19 mouse cellular contexts compared by ENCODE assay signal in the genomic region with DNA sequence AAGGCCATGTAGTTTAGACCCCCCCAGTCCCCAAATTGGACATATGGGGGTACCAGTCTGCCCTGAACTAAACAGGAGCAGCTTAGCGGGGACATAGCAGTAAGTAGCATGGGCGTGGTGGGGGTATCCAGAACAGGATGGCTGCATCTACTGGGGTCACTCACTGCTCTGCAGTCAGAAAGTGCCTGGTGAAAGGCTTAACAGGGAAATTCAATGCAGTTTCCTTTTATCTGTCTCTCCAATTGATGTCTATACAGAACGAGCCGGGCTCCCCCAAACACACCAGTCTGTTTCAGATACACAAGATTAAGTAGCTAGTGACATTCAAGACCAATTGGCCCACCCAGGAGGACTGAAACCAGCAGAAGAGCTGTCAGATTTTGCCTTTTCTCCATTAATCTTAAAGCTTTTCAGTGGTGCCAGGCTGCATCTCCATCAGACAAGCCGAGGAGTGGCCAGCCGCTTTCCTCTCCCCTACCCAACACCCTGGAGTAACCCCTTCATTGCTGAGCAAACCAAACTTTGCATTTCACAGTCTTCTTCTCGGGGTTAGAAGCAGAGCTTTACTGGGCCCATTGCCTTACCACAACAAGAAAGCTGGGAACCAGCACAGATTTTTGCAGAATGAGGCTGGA.
DNase-seq lines count a peak whose midpoint lies in the region; ATAC-seq and TF ChIP-seq lines count a peak whose summit lies in the region.
"Had no signal": no experiment of that assay in that cellular context is flagged by ENCODE, and none has a peak within 500 bp of the region (broad histone marks: within the 10 kb centered on the region; RNA-seq: fewer than 3 reads in every experiment).

No protein-coding gene starts in this region.

- TF ChIP-seq CTCF in midbrain, postnatal 0 days (IDR thresholded peaks at IDR 0.05), result no peak
- TF ChIP-seq CTCF in left cerebral cortex, adult 2 months (IDR thresholded peaks at IDR 0.05), result no peak

- H3K9me3 ChIP-seq in hindbrain, embryonic 12.5 days (replicated peaks), result no peaks in the 10 kb centered on the region
- no peaks in the 10 kb centered on the region for H3K9me3 ChIP-seq in hindbrain, embryonic 11.5 days (ENCODE audit: control insufficient read depth, low read length)
- H3K9me3 ChIP-seq in midbrain, postnatal 0 days (ENCODE audit: low read length), result no peaks in the 10 kb centered on the region
- H3K9me3 ChIP-seq in midbrain, embryonic 14.5 days (ENCODE audit: control insufficient read depth, low read length), result no peaks in the 10 kb centered on the region
- H3K9me3 ChIP-seq in hindbrain, embryonic 16.5 days (ENCODE audit: control insufficient read depth, low read length), result no peaks in the 10 kb centered on the region
- H3K9me3 ChIP-seq: embryonic facial prominence, embryonic 10.5 days; forebrain, embryonic 13.5 days; heart, embryonic 13.5 days had no signal

- no peak for DNase-seq in hindbrain, embryonic 11.5 days (ENCODE audit: low spot score)
- DNase-seq in midbrain, postnatal 0 days (ENCODE audit: low spot score), result peak; percentile 17
- DNase-seq in midbrain, embryonic 14.5 days, result no peak
- peak; percentile 16 for DNase-seq in embryo, embryonic 11 days
- DNase-seq in left cerebral cortex, adult 18-20 months (ENCODE audit: low spot score in 2 of 2), result no peak
- DNase-seq in left cerebral cortex, adult 2 months (ENCODE audit: extremely low spot score in 1 of 2, low spot score in 2 of 2), result no peak
- DNase-seq: adrenal gland, adult 8-10 months; adrenal gland, postnatal 36 days; cerebellum, adult 2 months; cerebellum, postnatal 10 days; forebrain, postnatal 0 days; gastrocnemius, postnatal 14 days; heart, postnatal 36 days had no signal

- no peaks in the 10 kb centered on the region for H3K4me1 ChIP-seq in hindbrain, embryonic 12.5 days
- H3K4me1 ChIP-seq in hindbrain, embryonic 11.5 days (replicated peaks; ENCODE audit: control insufficient read depth, insufficient read depth, low read length), result no peaks in the 10 kb centered on the region
- no peaks in the 10 kb centered on the region for H3K4me1 ChIP-seq in midbrain, postnatal 0 days (ENCODE audit: insufficient read depth, low read length)
- H3K4me1 ChIP-seq in midbrain, embryonic 14.5 days (ENCODE audit: control insufficient read depth, insufficient read depth, low read length), result no peaks in the 10 kb centered on the region
- H3K4me1 ChIP-seq in hindbrain, embryonic 16.5 days (ENCODE audit: control insufficient read depth, insufficient read depth, low read depth, low read length), result no peaks in the 10 kb centered on the region
- H3K4me1 ChIP-seq: forebrain, embryonic 13.5 days had no signal

- H3K27ac ChIP-seq in hindbrain, embryonic 12.5 days, result no peak overlapping the region
- H3K27ac ChIP-seq in hindbrain, embryonic 11.5 days (ENCODE audit: low read depth, low read length), result no peak overlapping the region
- H3K27ac ChIP-seq in midbrain, postnatal 0 days (ENCODE audit: low read depth, low read length), result no peak overlapping the region
- no peak overlapping the region for H3K27ac ChIP-seq in midbrain, embryonic 14.5 days (replicated peaks; ENCODE audit: low read depth, low read length)
- no peak overlapping the region for H3K27ac ChIP-seq in hindbrain, embryonic 16.5 days (ENCODE audit: low read depth, low read length)
- no peak overlapping the region for H3K27ac ChIP-seq in left cerebral cortex, adult 2 months
- H3K27ac ChIP-seq: embryonic facial prominence, embryonic 10.5 days; forebrain, embryonic 13.5 days; heart, embryonic 13.5 days had no signal

- H3K9ac ChIP-seq in hindbrain, embryonic 12.5 days, result no peak overlapping the region
- no peak overlapping the region for H3K9ac ChIP-seq in hindbrain, embryonic 11.5 days (ENCODE audit: low read depth, low read length)
- no peak overlapping the region for H3K9ac ChIP-seq in midbrain, postnatal 0 days (replicated peaks; ENCODE audit: low read length, poor library complexity, severe bottlenecking)
- no peak overlapping the region for H3K9ac ChIP-seq in midbrain, embryonic 14.5 days (replicated peaks; ENCODE audit: low read length)
- H3K9ac ChIP-seq in hindbrain, embryonic 16.5 days (ENCODE audit: low read depth, low read length), result no peak overlapping the region
- H3K9ac ChIP-seq: forebrain, embryonic 13.5 days; forebrain, postnatal 0 days; heart, embryonic 13.5 days had no signal

- WGBS in hindbrain, embryonic 12.5 days, result 42% methylated on average over 7 of the region's 7 CpGs
- WGBS in hindbrain, embryonic 11.5 days, result 51% methylated on average over 7 of the region's 7 CpGs
- 43% methylated on average over 7 of the region's 7 CpGs for WGBS in midbrain, postnatal 0 days
- 31% methylated on average over 7 of the region's 7 CpGs for WGBS in midbrain, embryonic 14.5 days
- 50% methylated on average over 7 of the region's 7 CpGs for WGBS in hindbrain, embryonic 16.5 days

- peaks cover 2% of the 10 kb centered on the region; the same call in 1 of the 2 replicates for H3K27me3 ChIP-seq in hindbrain, embryonic 12.5 days
- no peaks in the 10 kb centered on the region for H3K27me3 ChIP-seq in hindbrain, embryonic 11.5 days (ENCODE audit: control insufficient read depth, insufficient read depth, low read length)
- no peaks in the 10 kb centered on the region for H3K27me3 ChIP-seq in midbrain, postnatal 0 days (ENCODE audit: insufficient read depth, low read length)
- H3K27me3 ChIP-seq in midbrain, embryonic 14.5 days (ENCODE audit: control insufficient read depth, insufficient read depth, low read length), result no peaks in the 10 kb centered on the region
- no peaks in the 10 kb centered on the region for H3K27me3 ChIP-seq in hindbrain, embryonic 16.5 days (replicated peaks; ENCODE audit: control insufficient read depth, insufficient read depth, low read length)
- H3K27me3 ChIP-seq: forebrain, embryonic 13.5 days; heart, embryonic 13.5 days had no signal

- peak; percentile 18; the same call in 1 of the 2 replicates for ATAC-seq in hindbrain, embryonic 12.5 days (ENCODE audit: low FRiP score)
- ATAC-seq in hindbrain, embryonic 11.5 days (ENCODE audit: low FRiP score), result no peak
- ATAC-seq in midbrain, postnatal 0 days (ENCODE audit: low FRiP score), result no peak
- ATAC-seq in midbrain, embryonic 14.5 days (ENCODE audit: low FRiP score, low TSS enrichment), result no peak
- peak; percentile 77 for ATAC-seq in hindbrain, embryonic 16.5 days
- ATAC-seq: forebrain, embryonic 13.5 days; forebrain, postnatal 0 days; intestine, embryonic 16.5 days had no signal

- H3K36me3 ChIP-seq in hindbrain, embryonic 12.5 days, result no peaks in the 10 kb centered on the region
- no peaks in the 10 kb centered on the region for H3K36me3 ChIP-seq in hindbrain, embryonic 11.5 days (ENCODE audit: control insufficient read depth, insufficient read depth, low read length)
- no peaks in the 10 kb centered on the region for H3K36me3 ChIP-seq in midbrain, postnatal 0 days (ENCODE audit: insufficient read depth, low read length)
- no peaks in the 10 kb centered on the region for H3K36me3 ChIP-seq in midbrain, embryonic 14.5 days (ENCODE audit: control insufficient read depth, insufficient read depth, low read length)
- no peaks in the 10 kb centered on the region for H3K36me3 ChIP-seq in hindbrain, embryonic 16.5 days (ENCODE audit: control insufficient read depth, insufficient read depth, low read length)
- H3K36me3 ChIP-seq: embryonic facial prominence, embryonic 10.5 days; heart, embryonic 13.5 days had no signal

- no peak overlapping the region for H3K4me2 ChIP-seq in hindbrain, embryonic 12.5 days (replicated peaks)
- no peak overlapping the region for H3K4me2 ChIP-seq in hindbrain, embryonic 11.5 days (replicated peaks; ENCODE audit: low read depth, low read length)
- no peak overlapping the region for H3K4me2 ChIP-seq in midbrain, postnatal 0 days (ENCODE audit: low read depth, low read length, poor library complexity, severe bottlenecking)
- H3K4me2 ChIP-seq in midbrain, embryonic 14.5 days (ENCODE audit: low read length), result no peak overlapping the region
- H3K4me2 ChIP-seq in hindbrain, embryonic 16.5 days (ENCODE audit: low read length), result no peak overlapping the region
- H3K4me2 ChIP-seq: forebrain, embryonic 13.5 days; heart, embryonic 13.5 days had no signal

- intact Hi-C loops in left cerebral cortex, adult 2 months (cut with DNase I), result no loop called here

- H3K4me3 ChIP-seq in hindbrain, embryonic 12.5 days, result no peak overlapping the region
- H3K4me3 ChIP-seq in hindbrain, embryonic 11.5 days (ENCODE audit: low read depth, low read length), result no peak overlapping the region
- no peak overlapping the region for H3K4me3 ChIP-seq in midbrain, postnatal 0 days (ENCODE audit: low read depth, low read length)
- H3K4me3 ChIP-seq in midbrain, embryonic 14.5 days (replicated peaks; ENCODE audit: low read depth, low read length), result no peak overlapping the region
- H3K4me3 ChIP-seq in hindbrain, embryonic 16.5 days (ENCODE audit: low read length), result no peak overlapping the region
- H3K4me3 ChIP-seq in left cerebral cortex, adult 2 months, result no peak overlapping the region
- H3K4me3 ChIP-seq: embryonic facial prominence, embryonic 10.5 days; forebrain, embryonic 13.5 days; heart, embryonic 13.5 days had no signal

Comparison
In these comparisons a context has a peak if more than half of its experiments do, and no peak if none do; other contexts are left out.
1. ATAC-seq: peak in hindbrain, embryonic 12.5 days (single experiment) and hindbrain, embryonic 16.5 days (single experiment); none in hindbrain, embryonic 11.5 days (single experiment), midbrain, postnatal 0 days (single experiment) and midbrain, embryonic 14.5 days (single experiment).
2. DNase-seq: peak in midbrain, postnatal 0 days (single experiment) and embryo, embryonic 11 days (single experiment); none in hindbrain, embryonic 11.5 days (single experiment), midbrain, embryonic 14.5 days (single experiment), left cerebral cortex, adult 18-20 months (0 of 2) and left cerebral cortex, adult 2 months (0 of 2).